Mouse (Mus musculus): ENCODE measurements around the gene BC030867.

DNA sequence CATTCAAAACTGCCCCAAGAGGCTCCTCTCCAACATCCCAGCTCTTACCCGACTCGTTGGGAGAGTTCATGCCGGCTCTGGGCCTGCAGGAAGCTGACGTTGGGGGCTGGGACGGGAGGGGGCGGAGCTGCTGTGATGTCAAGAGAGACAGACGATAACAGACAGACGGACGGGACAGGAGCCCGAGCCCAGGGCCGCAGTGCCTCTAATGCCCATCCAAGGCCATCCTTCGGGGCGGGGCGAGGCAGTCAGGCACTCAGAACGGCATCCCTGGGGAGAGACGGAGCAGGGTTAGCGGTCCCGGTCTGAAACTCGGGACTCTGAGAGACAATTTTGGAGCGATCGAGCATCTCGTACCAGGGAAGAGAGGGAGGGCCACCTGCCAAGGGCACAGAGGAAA lies 24.0 kb upstream of the BC030867 start:
- TF ChIP-seq CTCF (conservative IDR thresholded peaks at IDR 0.05; ENCODE audit: low read length) (no peak), NANOG (IDR thresholded peaks at IDR 0.05; ENCODE audit: borderline replicate concordance, low read length) (no peak)
